Mouse (Mus musculus) adrenal gland, adult 2 months (tissue): ENCODE measurements at regions not wholly inside any gene's neighbourhood (a gene's known extent, or its start where the extent isn't known, plus 50 kb on each side); places are given as distances from the start of the nearest gene placed in this dataset.

Source experiments
- DNase-seq: peaks from one replicate; pipeline ENCODE4 v3.0.0; 2021

GRCm38 (mm10) chr14:114398861-114399557 is 693.0 kb upstream of the Gpc5 start:
- DNase-seq, result no peak

- DNase-seq, result no peak
Measured at GRCm38 (mm10) chr14:114418851-114419250, 673.2 kb upstream of the Gpc5 start.

- no peak for DNase-seq
Measured at GRCm38 (mm10) chr14:114425475-114425874, 666.5 kb upstream of the Gpc5 start.
